Mouse (Mus musculus) frontal cortex, postnatal 36 days (tissue): Measurements from ENCODE around the gene Gpatch1.
A peak's percentile ranks its signal among the peaks of the same experiment; 100 is the strongest.

Source experiments
- DNase-seq, 2 experiments: peaks; one replicate each; pipeline ENCODE4 v3.0.0; 2022; ENCODE audit warnings: low spot score in 2 of 2

Gpatch1 gene

DNA sequence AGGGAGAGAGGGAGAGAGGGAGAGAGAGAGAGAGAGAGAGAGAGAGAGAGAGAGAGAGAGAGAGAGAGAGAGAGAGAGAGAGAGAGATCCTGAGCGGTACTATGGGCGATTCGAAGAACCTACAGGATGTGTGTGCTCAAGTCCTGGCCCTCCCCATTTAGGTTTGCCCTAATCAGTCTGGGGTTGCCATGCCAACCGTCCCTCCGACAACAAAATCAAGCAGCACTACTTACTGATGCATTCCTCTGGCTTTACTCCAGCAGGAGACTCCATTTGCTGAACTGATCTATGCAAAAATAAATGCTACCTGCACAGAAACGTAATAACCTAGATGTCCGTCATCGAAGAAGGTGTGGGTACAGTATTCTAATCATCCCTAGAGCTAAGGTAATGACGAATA, 82.9 kb downstream of the Gpatch1 start:
- peak; percentile 48 to 67 for DNase-seq

DNA sequence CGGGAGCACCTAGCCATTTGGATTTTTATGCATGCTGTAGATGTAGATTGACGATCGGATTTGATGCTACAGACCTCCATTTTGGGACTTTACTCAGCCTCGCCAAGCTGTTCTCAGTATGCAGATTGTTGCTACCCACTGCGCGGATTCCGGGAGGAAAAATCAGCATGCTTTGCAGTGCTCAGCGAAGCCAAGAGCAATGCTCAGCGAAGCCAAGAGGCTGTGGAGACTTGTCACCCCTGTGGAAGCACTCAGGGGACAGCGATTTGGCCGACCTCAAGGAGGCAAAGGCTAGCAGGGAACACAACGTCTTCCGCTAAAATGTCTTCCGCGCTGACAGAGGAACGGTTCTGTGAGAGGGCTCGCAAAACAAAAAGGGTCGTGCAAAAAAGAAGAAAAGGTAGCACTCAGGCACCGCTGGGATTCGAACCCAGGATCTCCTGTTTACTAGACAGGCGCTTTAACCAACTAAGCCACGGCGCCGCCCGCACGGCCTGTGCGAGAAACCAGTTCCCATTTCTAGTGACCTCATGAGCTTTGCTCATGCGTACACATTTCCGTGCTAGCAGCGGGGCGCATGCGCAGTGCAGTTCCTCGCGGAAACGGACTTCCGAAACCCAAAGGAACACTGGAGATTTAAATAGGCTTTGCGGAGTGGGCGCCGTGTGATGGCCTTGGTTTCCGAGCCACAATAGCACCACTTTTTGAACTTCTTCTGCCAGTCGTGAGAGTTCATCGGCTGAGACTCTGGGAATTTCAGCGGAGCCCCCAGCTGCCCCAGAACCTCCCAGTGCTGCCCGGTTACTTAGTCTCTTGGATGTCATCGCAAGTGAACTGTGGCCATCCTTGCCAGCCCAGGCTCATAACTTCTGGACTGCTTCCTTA, 83.6 kb downstream of the Gpatch1 start:
- DNase-seq: peak; percentile 99 to 100

DNA sequence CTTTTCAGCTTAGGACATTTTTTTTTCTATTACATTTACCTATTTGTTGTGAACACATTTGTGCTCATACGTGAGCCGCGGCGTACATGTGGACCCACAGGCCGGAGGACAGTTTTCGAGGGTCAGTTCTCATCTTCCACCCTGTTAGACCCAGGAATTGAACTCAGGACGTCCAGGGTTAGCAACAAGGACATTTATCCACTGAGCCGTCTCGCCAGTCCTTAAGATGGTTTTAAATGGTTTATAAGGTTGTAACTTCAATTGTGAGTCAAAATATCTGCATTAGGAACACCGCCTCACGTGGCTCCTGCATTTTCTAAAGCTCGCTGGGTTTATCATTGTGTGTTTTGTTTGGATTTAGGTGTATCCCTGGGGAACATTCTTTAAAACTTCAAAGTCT, 84.4 kb downstream of the Gpatch1 start:
- peak in 1 of 2 experiments; percentile 26 for DNase-seq

DNA sequence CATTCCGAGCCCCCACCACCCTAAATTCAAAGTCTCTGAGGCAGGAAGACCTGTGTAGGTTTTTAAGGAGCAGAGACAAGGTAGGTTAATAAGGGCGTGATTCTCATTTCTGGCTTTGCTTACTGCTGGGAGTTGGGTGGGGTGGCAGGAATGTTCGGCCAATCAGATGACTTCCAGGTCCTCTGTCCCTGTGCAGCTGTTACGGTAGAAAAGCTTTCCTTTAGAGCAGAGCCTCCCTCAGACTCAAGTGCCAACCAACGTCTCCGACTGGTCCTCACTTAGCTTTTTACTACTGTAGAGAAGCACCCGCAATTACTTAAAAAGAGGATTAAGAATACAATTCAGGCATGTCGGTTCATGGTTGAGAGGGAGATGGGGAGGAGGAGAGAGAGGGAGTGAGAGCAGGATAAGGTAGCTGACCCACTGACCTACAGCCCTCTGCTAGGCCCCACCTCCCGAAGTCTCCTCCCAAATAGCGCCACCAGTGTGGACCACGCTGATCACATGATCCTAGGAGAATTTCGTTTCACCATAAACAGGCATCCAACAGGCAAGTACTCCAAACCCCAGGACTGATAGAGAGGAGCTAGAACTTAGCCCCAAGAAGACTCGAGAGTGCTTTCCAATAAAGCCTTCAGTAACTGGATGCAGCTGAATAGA, 85.3 kb downstream of the Gpatch1 start:
- DNase-seq: no peak

DNA sequence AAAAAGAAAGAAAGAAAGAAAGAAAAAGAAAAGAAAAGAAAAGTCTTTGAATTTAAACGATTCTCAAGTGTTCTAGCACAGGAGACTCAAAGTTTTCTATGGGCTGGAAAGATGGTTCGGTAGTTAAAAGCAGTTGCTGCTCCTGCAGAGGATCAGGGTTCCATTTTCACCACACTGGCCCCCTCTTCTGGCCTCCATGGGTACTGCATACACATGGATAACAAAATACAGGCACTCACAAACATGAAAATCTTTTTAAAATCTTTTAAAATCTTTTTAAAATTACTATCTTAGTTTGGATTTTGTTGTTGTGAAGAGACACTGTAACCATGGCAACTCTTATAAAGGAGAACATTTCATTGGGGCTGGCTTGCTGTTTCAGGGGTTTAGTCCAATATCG, 87.9 kb downstream of the Gpatch1 start:
- no peak for DNase-seq
